Comparison of ENCODE assay signal across 16 mouse cellular contexts in genomic region chr9:66927696-66928402, GRCm38 (mm10). TPM values are rescaled to one million over a fixed set of nuclear protein-coding genes. Genes with fewer than 3 reads are reported as not detected.
DNase-seq lines count a peak whose midpoint lies in the region; ATAC-seq lines count a peak whose summit lies in the region.
"Had no signal": no experiment of that assay in that cellular context is flagged by ENCODE, and none has a peak within 500 bp of the region (broad histone marks: within the 10 kb centered on the region; RNA-seq: fewer than 3 reads in every experiment).

No protein-coding gene starts in this region.

- no peak overlapping the region for H3K4me3 ChIP-seq in midbrain, embryonic 13.5 days (replicated peaks)
- H3K4me3 ChIP-seq in midbrain, embryonic 11.5 days (ENCODE audit: low read depth, low read length), result no peak overlapping the region
- no peak overlapping the region for H3K4me3 ChIP-seq in forebrain, embryonic 15.5 days
- H3K4me3 ChIP-seq: heart, adult 2 months; myocyte had no signal

- 56% methylated on average over 8 of the region's 8 CpGs for WGBS in midbrain, embryonic 13.5 days
- WGBS in midbrain, embryonic 11.5 days, result 81% methylated on average over 8 of the region's 8 CpGs
- WGBS in forebrain, embryonic 15.5 days, result 44% methylated on average over 8 of the region's 8 CpGs

- intact Hi-C loops in heart, postnatal 14 days (cut with DNase I), result loop anchor here (2.0 kb wide), 1 partner anchor 75 kb away; no protein-coding TSS in a partner anchor

- no peak for ATAC-seq in midbrain, embryonic 13.5 days
- ATAC-seq in midbrain, embryonic 11.5 days (ENCODE audit: low FRiP score), result no peak
- ATAC-seq in forebrain, embryonic 15.5 days (replicated peaks), result peak; percentile 73
- ATAC-seq: activated CD4-positive, CD25-positive, alpha-beta regulatory T cell, adult 4 months had no signal

- no peaks in the 10 kb centered on the region for H3K36me3 ChIP-seq in midbrain, embryonic 13.5 days
- H3K36me3 ChIP-seq in midbrain, embryonic 11.5 days (ENCODE audit: control insufficient read depth, insufficient read depth, low read length), result no peaks in the 10 kb centered on the region
- H3K36me3 ChIP-seq in forebrain, embryonic 15.5 days, result no peaks in the 10 kb centered on the region

- DNase-seq in heart, adult 11 months, result peak; percentile 35
- DNase-seq in heart, postnatal 14 days, result no peak
- no peak for DNase-seq in midbrain, embryonic 11.5 days (ENCODE audit: low spot score, missing footprints)
- DNase-seq in telencephalon, adult 2 months (ENCODE audit: low read depth, low spot score), result peak; percentile 46
- no peak for DNase-seq in embryo, embryonic 10 days (ENCODE audit: low spot score)
- DNase-seq: heart, adult 2 months; heart, postnatal 10 days; kidney, adult 11 months; kidney, postnatal 36 days; lung, embryonic 14.5 days; thymus, adult 18-20 months had no signal

- no peaks in the 10 kb centered on the region for H3K9me3 ChIP-seq in midbrain, embryonic 13.5 days
- H3K9me3 ChIP-seq in midbrain, embryonic 11.5 days (ENCODE audit: control insufficient read depth, low read length), result no peaks in the 10 kb centered on the region
- H3K9me3 ChIP-seq in forebrain, embryonic 15.5 days, result no peaks in the 10 kb centered on the region

- peak overlapping the region; percentile 12; the same call in 1 of the 2 replicates for H3K27ac ChIP-seq in midbrain, embryonic 13.5 days
- H3K27ac ChIP-seq in midbrain, embryonic 11.5 days (ENCODE audit: low read depth, low read length), result no peak overlapping the region
- peak overlapping the region; percentile 63 for H3K27ac ChIP-seq in forebrain, embryonic 15.5 days (replicated peaks)
- H3K27ac ChIP-seq: heart, adult 2 months had no signal

- H3K4me2 ChIP-seq in midbrain, embryonic 13.5 days (replicated peaks), result no peak overlapping the region
- no peak overlapping the region for H3K4me2 ChIP-seq in midbrain, embryonic 11.5 days
- H3K4me2 ChIP-seq in forebrain, embryonic 15.5 days (replicated peaks), result no peak overlapping the region
- H3K4me2 ChIP-seq: lung, embryonic 14.5 days had no signal

- no peaks in the 10 kb centered on the region for H3K27me3 ChIP-seq in midbrain, embryonic 13.5 days
- no peaks in the 10 kb centered on the region for H3K27me3 ChIP-seq in midbrain, embryonic 11.5 days (ENCODE audit: control insufficient read depth, insufficient read depth, low read length)
- H3K27me3 ChIP-seq in forebrain, embryonic 15.5 days, result no peaks in the 10 kb centered on the region
- H3K27me3 ChIP-seq: CH12.LX had no signal

- H3K9ac ChIP-seq in midbrain, embryonic 13.5 days (replicated peaks), result no peak overlapping the region
- no peak overlapping the region for H3K9ac ChIP-seq in midbrain, embryonic 11.5 days (ENCODE audit: low read length)
- H3K9ac ChIP-seq in forebrain, embryonic 15.5 days (replicated peaks), result no peak overlapping the region
- H3K9ac ChIP-seq: lung, embryonic 14.5 days had no signal

- peaks cover 5% of the 10 kb centered on the region; the same call in 1 of the 2 replicates for H3K4me1 ChIP-seq in midbrain, embryonic 13.5 days (replicated peaks)
- H3K4me1 ChIP-seq in midbrain, embryonic 11.5 days (ENCODE audit: control insufficient read depth, insufficient read depth, low read length), result no peaks in the 10 kb centered on the region
- peaks cover 17% of the 10 kb centered on the region for H3K4me1 ChIP-seq in forebrain, embryonic 15.5 days

RNA-seq across cellular contexts. Expression of gene Rab8b, which starts 8.4 kb away (rescaled TPM):
- total RNA-seq in heart, postnatal 14 days (2021), result 10 to 100 TPM; 12.7 to 13.5 TPM
- 31.1 and 32.4 TPM in 2 replicates for polyA plus RNA-seq in midbrain, embryonic 13.5 days (2015; fragmentation: Nextera tagmentation; extraction: Ambion mirVana)
- polyA plus RNA-seq in midbrain, embryonic 11.5 days (2014; fragmentation: Nextera tagmentation; extraction: Ambion mirVana), result 29.5 and 37.1 TPM in 2 replicates
- polyA plus RNA-seq in forebrain, embryonic 15.5 days (2015; fragmentation: Nextera tagmentation; extraction: Ambion mirVana), result 39.7 and 40.6 TPM in 2 replicates

RNA-seq across cellular contexts. Expression of gene Rps27l, which starts 18.0 kb away (rescaled TPM):
- total RNA-seq in heart, postnatal 14 days (2021), result 100 to 1,000 TPM; 179 to 198 TPM
- 340 and 349 TPM in 2 replicates for polyA plus RNA-seq in midbrain, embryonic 13.5 days (2015; fragmentation: Nextera tagmentation; extraction: Ambion mirVana)
- 612 and 702 TPM in 2 replicates for polyA plus RNA-seq in midbrain, embryonic 11.5 days (2014; fragmentation: Nextera tagmentation; extraction: Ambion mirVana)
- polyA plus RNA-seq in forebrain, embryonic 15.5 days (2015; fragmentation: Nextera tagmentation; extraction: Ambion mirVana), result 333 and 363 TPM in 2 replicates

RNA-seq across cellular contexts. Expression of gene Lactb, which starts 47.4 kb away (rescaled TPM):
- 10 to 100 TPM; 22.6 to 23.8 TPM for total RNA-seq in heart, postnatal 14 days (2021)
- 9.8 and 10.8 TPM in 2 replicates for polyA plus RNA-seq in midbrain, embryonic 13.5 days (2015; fragmentation: Nextera tagmentation; extraction: Ambion mirVana)
- 11.7 and 12.6 TPM in 2 replicates for polyA plus RNA-seq in midbrain, embryonic 11.5 days (2014; fragmentation: Nextera tagmentation; extraction: Ambion mirVana)
- 9.6 and 9.7 TPM in 2 replicates for polyA plus RNA-seq in forebrain, embryonic 15.5 days (2015; fragmentation: Nextera tagmentation; extraction: Ambion mirVana)

Comparison
In these comparisons a context has a peak if more than half of its experiments do, and no peak if none do; other contexts are left out.
1. DNase-seq: peak in heart, adult 11 months (single experiment) and telencephalon, adult 2 months (single experiment); none in heart, postnatal 14 days (0 of 2), midbrain, embryonic 11.5 days (single experiment) and embryo, embryonic 10 days (single experiment).